Mouse (Mus musculus): ENCODE measurements at regions not wholly inside any gene's neighbourhood (a gene's known extent, or its start where the extent isn't known, plus 50 kb on each side); places are given as distances from the start of the nearest gene placed in this dataset.

GRCm38 (mm10) chr2:131755107-131755506 is 104.4 kb downstream of the Erv3 start:
- H3K27ac ChIP-seq (replicated peaks): no peak overlapping the region
- ATAC-seq (ENCODE audit: low FRiP score, low TSS enrichment) (no peak), DNase-seq (ENCODE audit: low spot score) (no peak)
- no peaks in the 10 kb centered on the region for H3K9me3 ChIP-seq (ENCODE audit: control insufficient read depth, low read length)
- H3K9ac ChIP-seq (ENCODE audit: low read length): no peak overlapping the region
- no peaks in the 10 kb centered on the region for H3K4me1 ChIP-seq (replicated peaks; ENCODE audit: control insufficient read depth, insufficient read depth)
- no peaks in the 10 kb centered on the region for H3K36me3 ChIP-seq (ENCODE audit: control insufficient read depth, insufficient read depth, low read length)
- no peak overlapping the region for H3K4me3 ChIP-seq (ENCODE audit: low read depth, low read length)
- 57% methylated on average over 2 of the region's 2 CpGs for WGBS
- H3K4me2 ChIP-seq (replicated peaks; ENCODE audit: low read depth): no peak overlapping the region
- H3K27me3 ChIP-seq (ENCODE audit: control insufficient read depth, insufficient read depth, low read length): no peaks in the 10 kb centered on the region
- no peak for TF ChIP-seq CTCF (IDR thresholded peaks at IDR 0.05; ENCODE audit: low read depth)
- TF ChIP-seq EP300 (optimal IDR thresholded peaks at IDR 0.05): no peak

GRCm38 (mm10) chr2:131753436-131753835 is 106.1 kb downstream of the Erv3 start:
- Histone ChIP-seq H3K27me3 (ENCODE audit: control insufficient read depth, insufficient read depth, low read length) (no peaks in the 10 kb centered on the region), H3K4me1 (replicated peaks; ENCODE audit: control insufficient read depth, insufficient read depth) (no peaks in the 10 kb centered on the region), H3K4me2 (replicated peaks; ENCODE audit: low read depth) (no peak overlapping the region), H3K9me3 (ENCODE audit: control insufficient read depth, low read length) (no peaks in the 10 kb centered on the region), H3K9ac (ENCODE audit: low read length) (no peak overlapping the region), H3K27ac (replicated peaks) (no peak overlapping the region), H3K4me3 (ENCODE audit: low read depth, low read length) (no peak overlapping the region), H3K36me3 (ENCODE audit: control insufficient read depth, insufficient read depth, low read length) (no peaks in the 10 kb centered on the region)
- WGBS: 70% methylated on average over 2 of the region's 2 CpGs
- DNase-seq (ENCODE audit: low spot score) (no peak), ATAC-seq (ENCODE audit: low FRiP score, low TSS enrichment) (no peak)
- no peak for TF ChIP-seq CTCF (IDR thresholded peaks at IDR 0.05; ENCODE audit: low read depth)

- Histone ChIP-seq H3K27me3 (ENCODE audit: control insufficient read depth, insufficient read depth, low read length) (no peaks in the 10 kb centered on the region), H3K4me1 (replicated peaks; ENCODE audit: control insufficient read depth, insufficient read depth) (no peaks in the 10 kb centered on the region), H3K27ac (replicated peaks) (no peak overlapping the region), H3K4me2 (replicated peaks; ENCODE audit: low read depth) (no peak overlapping the region), H3K36me3 (ENCODE audit: control insufficient read depth, insufficient read depth, low read length) (no peaks in the 10 kb centered on the region), H3K4me3 (ENCODE audit: low read depth, low read length) (no peak overlapping the region), H3K9me3 (ENCODE audit: control insufficient read depth, low read length) (no peaks in the 10 kb centered on the region), H3K9ac (ENCODE audit: low read length) (no peak overlapping the region)
- TF ChIP-seq EP300 (optimal IDR thresholded peaks at IDR 0.05) (no peak), CTCF (IDR thresholded peaks at IDR 0.05; ENCODE audit: low read depth) (no peak)
- ATAC-seq (ENCODE audit: low FRiP score, low TSS enrichment) (no peak), DNase-seq (ENCODE audit: low spot score) (no peak)
- 58% methylated on average over 6 of the region's 6 CpGs for WGBS
Measured at GRCm38 (mm10) chr2:131750679-131751078, 108.9 kb downstream of the Erv3 start.

- Histone ChIP-seq H3K4me2 (replicated peaks; ENCODE audit: low read depth) (no peak overlapping the region), H3K4me1 (replicated peaks; ENCODE audit: control insufficient read depth, insufficient read depth) (no peaks in the 10 kb centered on the region), H3K36me3 (ENCODE audit: control insufficient read depth, insufficient read depth, low read length) (no peaks in the 10 kb centered on the region), H3K4me3 (ENCODE audit: low read depth, low read length) (no peak overlapping the region), H3K9ac (ENCODE audit: low read length) (no peak overlapping the region), H3K9me3 (ENCODE audit: control insufficient read depth, low read length) (no peaks in the 10 kb centered on the region), H3K27me3 (ENCODE audit: control insufficient read depth, insufficient read depth, low read length) (no peaks in the 10 kb centered on the region), H3K27ac (replicated peaks) (no peak overlapping the region)
- DNase-seq (ENCODE audit: low spot score) (no peak), ATAC-seq (ENCODE audit: low FRiP score, low TSS enrichment) (no peak)
- TF ChIP-seq EP300 (optimal IDR thresholded peaks at IDR 0.05) (no peak), CTCF (IDR thresholded peaks at IDR 0.05; ENCODE audit: low read depth) (no peak)
- WGBS: 52% methylated on average over 4 of the region's 4 CpGs
Measured at GRCm38 (mm10) chr2:131750206-131750605, 109.3 kb downstream of the Erv3 start.

- 69% methylated on average over 3 of the region's 3 CpGs for WGBS
- no peak overlapping the region for H3K27ac ChIP-seq (replicated peaks)
- no peaks in the 10 kb centered on the region for H3K36me3 ChIP-seq (ENCODE audit: control insufficient read depth, insufficient read depth, low read length)
- no peaks in the 10 kb centered on the region for H3K9me3 ChIP-seq (ENCODE audit: control insufficient read depth, low read length)
- H3K4me2 ChIP-seq (replicated peaks; ENCODE audit: low read depth): no peak overlapping the region
- no peaks in the 10 kb centered on the region for H3K4me1 ChIP-seq (replicated peaks; ENCODE audit: control insufficient read depth, insufficient read depth)
- no peak for DNase-seq (ENCODE audit: low spot score)
- ATAC-seq (ENCODE audit: low FRiP score, low TSS enrichment): no peak
- no peaks in the 10 kb centered on the region for H3K27me3 ChIP-seq (ENCODE audit: control insufficient read depth, insufficient read depth, low read length)
- TF ChIP-seq EP300 (optimal IDR thresholded peaks at IDR 0.05) (no peak), CTCF (IDR thresholded peaks at IDR 0.05; ENCODE audit: low read depth) (no peak)
- no peak overlapping the region for H3K4me3 ChIP-seq (ENCODE audit: low read depth, low read length)
- no peak overlapping the region for H3K9ac ChIP-seq (ENCODE audit: low read length)
Measured at GRCm38 (mm10) chr2:131749746-131750145, 109.8 kb downstream of the Erv3 start.

- Histone ChIP-seq H3K9me3 (ENCODE audit: control insufficient read depth, low read length) (no peaks in the 10 kb centered on the region), H3K4me1 (replicated peaks; ENCODE audit: control insufficient read depth, insufficient read depth) (no peaks in the 10 kb centered on the region), H3K9ac (ENCODE audit: low read length) (no peak overlapping the region), H3K4me2 (replicated peaks; ENCODE audit: low read depth) (no peak overlapping the region), H3K4me3 (ENCODE audit: low read depth, low read length) (no peak overlapping the region), H3K27me3 (ENCODE audit: control insufficient read depth, insufficient read depth, low read length) (no peaks in the 10 kb centered on the region), H3K27ac (replicated peaks) (no peak overlapping the region), H3K36me3 (ENCODE audit: control insufficient read depth, insufficient read depth, low read length) (no peaks in the 10 kb centered on the region)
- no peak for TF ChIP-seq CTCF (IDR thresholded peaks at IDR 0.05; ENCODE audit: low read depth)
- no peak for TF ChIP-seq EP300 (optimal IDR thresholded peaks at IDR 0.05)
- ATAC-seq (ENCODE audit: low FRiP score, low TSS enrichment): no peak
- WGBS: 55% methylated on average over 10 of the region's 10 CpGs
- no peak for DNase-seq (ENCODE audit: low spot score)
Measured at GRCm38 (mm10) chr2:131748791-131749190, 110.8 kb downstream of the Erv3 start.

Data from stomach, postnatal 0 days (tissue).